Mouse (Mus musculus) thymus, postnatal 0 days (tissue): ENCODE results near the gene Fzd7. TPM values are rescaled to one million over a fixed set of nuclear protein-coding genes. Genes with fewer than 3 reads are reported as not detected.

Experiments
- polyA plus RNA-seq: library from polyadenylated mRNA; unstranded; fragments of >200 nt; fragmentation: Nextera tagmentation; extraction: Ambion mirVana; gene quantifications from 2 replicates; pipeline ENCODE4 v1.2.1, GENCODE M21; 2015

Fzd7 gene
- polyA plus RNA-seq, 1 experiment from 2014 or later = 2.3 TPM

Other genes starting within 250 kb of the Fzd7 start
- 11.9 and 14.2 TPM in 2 replicates for gene Als2, start 245.2 kb upstream of the Fzd7 start, polyA plus RNA-seq
- gene Cdk15, start 225.5 kb upstream of the Fzd7 start, polyA plus RNA-seq = 1.5 and 4.4 TPM in 2 replicates
- 1.3 and 1.4 TPM in 2 replicates for gene Gm973, start 33.8 kb downstream of the Fzd7 start, polyA plus RNA-seq
- gene Sumo1, start 188.4 kb downstream of the Fzd7 start, polyA plus RNA-seq = 462 and 481 TPM in 2 replicates
- 251 and 273 TPM in 2 replicates for gene Nop58, start 202.5 kb downstream of the Fzd7 start, polyA plus RNA-seq